Mouse (Mus musculus): ENCODE results near the gene Nr1i2. TPM values are rescaled to one million over a fixed set of nuclear protein-coding genes. Genes with fewer than 3 reads are reported as not detected.
"Not testable (repeated sequence)": the region's sequence is repeated elsewhere in the genome, so short reads cannot be mapped to it uniquely, and the experiment has no call there.

The Nr1i2 gene
- total and polyA plus RNA-seq, 2 experiments from 2014 or later: not detected

- Histone ChIP-seq H3K9ac (replicated peaks; ENCODE audit: low read length, poor library complexity, severe bottlenecking) (no peak overlapping the region), H3K27me3 (ENCODE audit: insufficient read depth, low read length) (no peaks in the 10 kb centered on the region), H3K4me2 (ENCODE audit: low read depth, low read length, poor library complexity, severe bottlenecking) (no peak overlapping the region), H3K27ac (ENCODE audit: low read depth, low read length) (no peak overlapping the region), H3K9me3 (ENCODE audit: low read length) (no peaks in the 10 kb centered on the region), H3K4me3 (ENCODE audit: low read depth, low read length) (no peak overlapping the region), H3K4me1 (ENCODE audit: insufficient read depth, low read length) (no peaks in the 10 kb centered on the region), H3K36me3 (ENCODE audit: insufficient read depth, low read length) (peaks cover 10% of the 10 kb centered on the region)
- 65% methylated on average over 4 of the region's 4 CpGs for WGBS
- ATAC-seq (ENCODE audit: low FRiP score): no peak
- no peak for DNase-seq (ENCODE audit: low spot score)
- TF ChIP-seq CTCF (IDR thresholded peaks at IDR 0.05): no peak
Observed at GRCm38 (mm10) chr16:38236936-38237585, 57.6 kb downstream of the Nr1i2 start.

- not testable (repeated sequence) for H3K4me2 ChIP-seq (ENCODE audit: low read depth, low read length, poor library complexity, severe bottlenecking); ATAC-seq (ENCODE audit: low FRiP score); H3K27ac ChIP-seq (ENCODE audit: low read depth, low read length); H3K4me3 ChIP-seq (ENCODE audit: low read depth, low read length); H3K9me3 ChIP-seq (ENCODE audit: low read length); H3K9ac ChIP-seq (replicated peaks; ENCODE audit: low read length, poor library complexity, severe bottlenecking); H3K4me1 ChIP-seq (ENCODE audit: insufficient read depth, low read length); H3K27me3 ChIP-seq (ENCODE audit: insufficient read depth, low read length); DNase-seq (ENCODE audit: low spot score)
- peaks cover 17% of the 10 kb centered on the region; the same call in 1 of the 2 replicates for H3K36me3 ChIP-seq (ENCODE audit: insufficient read depth, low read length)
- 96% methylated on average over 5 of the region's 5 CpGs for WGBS
Observed at GRCm38 (mm10) chr16:38222491-38222890, 72.1 kb downstream of the Nr1i2 start.

GRCm38 (mm10) chr16:38205272-38205671 lies 89.4 kb downstream of the Nr1i2 start:
- Histone ChIP-seq H3K4me2 (ENCODE audit: low read depth, low read length, poor library complexity, severe bottlenecking) (no peak overlapping the region), H3K4me1 (ENCODE audit: insufficient read depth, low read length) (no peaks in the 10 kb centered on the region), H3K9ac (replicated peaks; ENCODE audit: low read length, poor library complexity, severe bottlenecking) (no peak overlapping the region), H3K27me3 (ENCODE audit: insufficient read depth, low read length) (no peaks in the 10 kb centered on the region), H3K9me3 (ENCODE audit: low read length) (no peaks in the 10 kb centered on the region), H3K27ac (ENCODE audit: low read depth, low read length) (no peak overlapping the region), H3K36me3 (ENCODE audit: insufficient read depth, low read length) (peaks cover 6% of the 10 kb centered on the region; the same call in 1 of the 2 replicates), H3K4me3 (ENCODE audit: low read depth, low read length) (no peak overlapping the region)
- TF ChIP-seq CTCF (IDR thresholded peaks at IDR 0.05): no peak
- DNase-seq (ENCODE audit: low spot score): no peak
- WGBS: 95% methylated on average over 7 of the region's 7 CpGs
- ATAC-seq (ENCODE audit: low FRiP score): no peak

Other genes starting within 250 kb of the Nr1i2 start
- 116 and 148 TPM in 2 replicates for gene Gsk3b, start 205.8 kb downstream of the Nr1i2 start, total RNA-seq (2014; rRNA removed)
- gene Gsk3b, start 205.8 kb downstream of the Nr1i2 start, polyA plus RNA-seq (2015; fragmentation: Nextera tagmentation; extraction: Ambion mirVana): 135 and 150 TPM in 2 replicates
- 1.2 and 2.1 TPM in 2 replicates for gene Maats1, start 47.3 kb upstream of the Nr1i2 start, total RNA-seq (2014; rRNA removed)
- 1.0 and 1.5 TPM in 2 replicates for gene Maats1, start 47.3 kb upstream of the Nr1i2 start, polyA plus RNA-seq (2015; fragmentation: Nextera tagmentation; extraction: Ambion mirVana)
- 14.5 and 15.0 TPM in 2 replicates for gene Cox17, start 52.2 kb upstream of the Nr1i2 start, total RNA-seq (2014; rRNA removed)
- 65.3 and 66.1 TPM in 2 replicates for gene Cox17, start 52.2 kb upstream of the Nr1i2 start, polyA plus RNA-seq (2015; fragmentation: Nextera tagmentation; extraction: Ambion mirVana)
- not detected in 2 replicates for gene Gm21987, start 52.2 kb upstream of the Nr1i2 start, total RNA-seq (2014; rRNA removed)
- not detected in 2 replicates for gene Gm21987, start 52.2 kb upstream of the Nr1i2 start, polyA plus RNA-seq (2015; fragmentation: Nextera tagmentation; extraction: Ambion mirVana)
- 1.5 TPM in 2 replicates for gene Popdc2, start 67.4 kb upstream of the Nr1i2 start, total RNA-seq (2014; rRNA removed)
- gene Popdc2, start 67.4 kb upstream of the Nr1i2 start, polyA plus RNA-seq (2015; fragmentation: Nextera tagmentation; extraction: Ambion mirVana): 0.49 and 0.69 TPM in 2 replicates
- 1.4 and 1.5 TPM in 2 replicates for gene Pla1a, start 138.3 kb upstream of the Nr1i2 start, total RNA-seq (2014; rRNA removed)
- 0.97 and 1.6 TPM in 2 replicates for gene Pla1a, start 138.3 kb upstream of the Nr1i2 start, polyA plus RNA-seq (2015; fragmentation: Nextera tagmentation; extraction: Ambion mirVana)
- 50.4 and 54.8 TPM in 2 replicates for gene Adprh, start 157.9 kb upstream of the Nr1i2 start, total RNA-seq (2014; rRNA removed)
- gene Adprh, start 157.9 kb upstream of the Nr1i2 start, polyA plus RNA-seq (2015; fragmentation: Nextera tagmentation; extraction: Ambion mirVana): 147 and 148 TPM in 2 replicates
- gene Cd80, start 160.7 kb upstream of the Nr1i2 start, total RNA-seq (2014; rRNA removed): 0.33 TPM in 1 of 2 replicates, not detected in the other
- 0.33 and 0.39 TPM in 2 replicates for gene Cd80, start 160.7 kb upstream of the Nr1i2 start, polyA plus RNA-seq (2015; fragmentation: Nextera tagmentation; extraction: Ambion mirVana)
- 29.4 and 33.1 TPM in 2 replicates for gene Timmdc1, start 227.8 kb upstream of the Nr1i2 start, total RNA-seq (2014; rRNA removed)
- gene Timmdc1, start 227.8 kb upstream of the Nr1i2 start, polyA plus RNA-seq (2015; fragmentation: Nextera tagmentation; extraction: Ambion mirVana): 25.8 and 26.3 TPM in 2 replicates

All from midbrain, postnatal 0 days (tissue).